Mouse (Mus musculus): ENCODE data around the gene Disp2. TPM values are rescaled to one million over a fixed set of nuclear protein-coding genes. Genes with fewer than 3 reads are reported as not detected.

The Disp2 gene
- polyA plus RNA-seq, 1 experiment = not detected

- H3K4me3 ChIP-seq (ENCODE audit: insufficient read depth, low read depth, low read length) = no peak overlapping the region
- 19% methylated on average over 11 of the region's 11 CpGs for WGBS
Measured at GRCm38 (mm10) chr2:118764094-118764831, 15.3 kb upstream of the Disp2 start.

GRCm38 (mm10) chr2:118764875-118765274 lies 14.6 kb upstream of the Disp2 start:
- no peak overlapping the region for H3K4me3 ChIP-seq (ENCODE audit: insufficient read depth, low read depth, low read length)
- no peak overlapping the region for H3K27ac ChIP-seq (ENCODE audit: insufficient read depth, low read depth, low read length)
- TF ChIP-seq POLR2A (IDR thresholded peaks at IDR 0.05; ENCODE audit: insufficient read depth, low read depth, low read length) = no peak
- TF ChIP-seq CTCF (IDR thresholded peaks at IDR 0.05; ENCODE audit: insufficient read depth, low read depth, low read length) = no peak
- 83% methylated on average over 5 of the region's 5 CpGs for WGBS
- peaks cover 46% of the 10 kb centered on the region for H3K4me1 ChIP-seq (ENCODE audit: control insufficient read depth, insufficient read depth, low read length)

More at GRCm38 (mm10) chr2:118764094-118764831, 15.3 kb upstream of the Disp2 start:
- Histone ChIP-seq H3K27ac (ENCODE audit: insufficient read depth, low read depth, low read length) (peak overlapping the region; percentile 32), H3K4me1 (ENCODE audit: control insufficient read depth, insufficient read depth, low read length) (peaks cover 49% of the 10 kb centered on the region)
- TF ChIP-seq CTCF (IDR thresholded peaks at IDR 0.05; ENCODE audit: insufficient read depth, low read depth, low read length) = peak; percentile 43; the same call in 1 of the 2 replicates
- TF ChIP-seq POLR2A (IDR thresholded peaks at IDR 0.05; ENCODE audit: insufficient read depth, low read depth, low read length) = no peak

GRCm38 (mm10) chr2:118766041-118767033 lies 13.2 kb upstream of the Disp2 start:
- WGBS = 83% methylated on average over 10 of the region's 10 CpGs
- TF ChIP-seq POLR2A (IDR thresholded peaks at IDR 0.05; ENCODE audit: insufficient read depth, low read depth, low read length) (no peak), CTCF (IDR thresholded peaks at IDR 0.05; ENCODE audit: insufficient read depth, low read depth, low read length) (no peak)
- Histone ChIP-seq H3K4me1 (ENCODE audit: control insufficient read depth, insufficient read depth, low read length) (peaks cover 33% of the 10 kb centered on the region), H3K4me3 (ENCODE audit: insufficient read depth, low read depth, low read length) (no peak overlapping the region), H3K27ac (ENCODE audit: insufficient read depth, low read depth, low read length) (no peak overlapping the region)

- peaks cover 17% of the 10 kb centered on the region for H3K4me1 ChIP-seq (ENCODE audit: control insufficient read depth, insufficient read depth, low read length)
- H3K4me3 ChIP-seq (ENCODE audit: insufficient read depth, low read depth, low read length) = no peak within 1 kb of the TSS
- no peak within 1 kb of the TSS for H3K27ac ChIP-seq (ENCODE audit: insufficient read depth, low read depth, low read length)
- no peak for TF ChIP-seq POLR2A (IDR thresholded peaks at IDR 0.05; ENCODE audit: insufficient read depth, low read depth, low read length)
- TF ChIP-seq CTCF (IDR thresholded peaks at IDR 0.05; ENCODE audit: insufficient read depth, low read depth, low read length) = no peak
- 82% methylated on average over 6 of the region's 6 CpGs for WGBS
Measured at GRCm38 (mm10) chr2:118772158-118772874, 7.2 kb upstream of the Disp2 start, which contains the start of gene Phgr1. Gene Phgr1, plus strand, starts transcription at chr2:118772769.

- Histone ChIP-seq H3K4me3 (ENCODE audit: insufficient read depth, low read depth, low read length) (no peak overlapping the region), H3K4me1 (ENCODE audit: control insufficient read depth, insufficient read depth, low read length) (peaks cover 22% of the 10 kb centered on the region), H3K27ac (ENCODE audit: insufficient read depth, low read depth, low read length) (no peak overlapping the region)
- WGBS = 92% methylated on average over 2 of the region's 2 CpGs
- TF ChIP-seq POLR2A (IDR thresholded peaks at IDR 0.05; ENCODE audit: insufficient read depth, low read depth, low read length) (no peak), CTCF (IDR thresholded peaks at IDR 0.05; ENCODE audit: insufficient read depth, low read depth, low read length) (no peak)
Measured at GRCm38 (mm10) chr2:118774536-118774935, 5.0 kb upstream of the Disp2 start.

GRCm38 (mm10) chr2:118775396-118775795 lies 4.1 kb upstream of the Disp2 start:
- TF ChIP-seq POLR2A (IDR thresholded peaks at IDR 0.05; ENCODE audit: insufficient read depth, low read depth, low read length) (no peak), CTCF (IDR thresholded peaks at IDR 0.05; ENCODE audit: insufficient read depth, low read depth, low read length) (no peak)
- whole genome bisulfite sequencing = 35% methylated on average over 1 of the region's 1 CpGs
- Histone ChIP-seq H3K4me3 (ENCODE audit: insufficient read depth, low read depth, low read length) (no peak overlapping the region), H3K27ac (ENCODE audit: insufficient read depth, low read depth, low read length) (no peak overlapping the region), H3K4me1 (ENCODE audit: control insufficient read depth, insufficient read depth, low read length) (peaks cover 22% of the 10 kb centered on the region)

GRCm38 (mm10) chr2:118775846-118776245 lies 3.7 kb upstream of the Disp2 start:
- WGBS = 14% methylated on average over 4 of the region's 4 CpGs
- no peak for TF ChIP-seq POLR2A (IDR thresholded peaks at IDR 0.05; ENCODE audit: insufficient read depth, low read depth, low read length)
- TF ChIP-seq CTCF (IDR thresholded peaks at IDR 0.05; ENCODE audit: insufficient read depth, low read depth, low read length) = no peak
- H3K27ac ChIP-seq (ENCODE audit: insufficient read depth, low read depth, low read length) = peak overlapping the region; percentile 57
- H3K4me1 ChIP-seq (ENCODE audit: control insufficient read depth, insufficient read depth, low read length) = peaks cover 22% of the 10 kb centered on the region
- no peak overlapping the region for H3K4me3 ChIP-seq (ENCODE audit: insufficient read depth, low read depth, low read length)

- peaks cover 22% of the 10 kb centered on the region for H3K4me1 ChIP-seq (ENCODE audit: control insufficient read depth, insufficient read depth, low read length)
- TF ChIP-seq POLR2A (IDR thresholded peaks at IDR 0.05; ENCODE audit: insufficient read depth, low read depth, low read length) (no peak), CTCF (IDR thresholded peaks at IDR 0.05; ENCODE audit: insufficient read depth, low read depth, low read length) (no peak)
- H3K4me3 ChIP-seq (ENCODE audit: insufficient read depth, low read depth, low read length) = no peak overlapping the region
- 55% methylated on average over 2 of the region's 2 CpGs for WGBS
- peak overlapping the region; percentile 57 for H3K27ac ChIP-seq (ENCODE audit: insufficient read depth, low read depth, low read length)
Measured at GRCm38 (mm10) chr2:118776295-118776694, 3.2 kb upstream of the Disp2 start.
